Mouse (Mus musculus) forebrain, embryonic 12.5 days (tissue): ENCODE measurements around the gene Slbp. TPM values are rescaled to one million over a fixed set of nuclear protein-coding genes. Genes with fewer than 3 reads are reported as not detected.

Experiments used
- ATAC-seq: fragments of 200-750 bp; cut with Nextera tagmentation; 2 replicates; pipeline ENCODE4 v1.8.0; 2017; ENCODE audit warnings: moderate TSS enrichment; ENCODE audit not compliant: low FRiP score
- H3K27ac ChIP-seq: fragments of 300-500 bp; sonication (generic); 2 replicates; pipeline ENCODE4 v1.5.1; 2016; ENCODE audit warnings: mild to moderate bottlenecking
- H3K27me3 ChIP-seq: fragments of 300-500 bp; sonication (generic); 2 replicates; pipeline ENCODE4 v1.6.1; 2016; ENCODE audit warnings: mild to moderate bottlenecking
- H3K36me3 ChIP-seq: fragments of 300-500 bp; sonication (generic); replicated peaks from 2 replicates; pipeline ENCODE4 v1.6.1; 2016; ENCODE audit warnings: mild to moderate bottlenecking
- H3K4me1 ChIP-seq: fragments of 300-500 bp; sonication (generic); 2 replicates; pipeline ENCODE4 v1.6.1; 2016
- H3K4me2 ChIP-seq: fragments of 300-500 bp; sonication (generic); 2 replicates; pipeline ENCODE4 v1.6.1; 2016; ENCODE audit warnings: mild to moderate bottlenecking, moderate library complexity
- H3K4me3 ChIP-seq: fragments of 300-500 bp; sonication (generic); replicated peaks from 2 replicates; pipeline ENCODE4 v1.5.1; 2016; ENCODE audit warnings: mild to moderate bottlenecking
- H3K9ac ChIP-seq: fragments of 300-500 bp; sonication (generic); 2 replicates; pipeline ENCODE4 v1.6.1; 2016; ENCODE audit warnings: mild to moderate bottlenecking
- H3K9me3 ChIP-seq: fragments of 300-500 bp; sonication (generic); 2 replicates; pipeline ENCODE4 v1.6.1; 2016
- WGBS: fragments of 180-500 bp; shearing (Covaris S2); methylation state at CpG from one replicate; pipeline ENCODE4 v1.1.7; 2016; 5-methylcytosine and 5-hydroxymethylcytosine counted together
- polyA plus RNA-seq: library from polyadenylated mRNA; unstranded; fragments of >200 nt; fragmentation: Nextera tagmentation; extraction: Ambion mirVana; gene quantifications from 2 replicates; pipeline ENCODE4 v1.2.1, GENCODE M21; 2016

The Slbp gene
- polyA plus RNA-seq, 1 experiment from 2014 or later: 268 TPM

DNA sequence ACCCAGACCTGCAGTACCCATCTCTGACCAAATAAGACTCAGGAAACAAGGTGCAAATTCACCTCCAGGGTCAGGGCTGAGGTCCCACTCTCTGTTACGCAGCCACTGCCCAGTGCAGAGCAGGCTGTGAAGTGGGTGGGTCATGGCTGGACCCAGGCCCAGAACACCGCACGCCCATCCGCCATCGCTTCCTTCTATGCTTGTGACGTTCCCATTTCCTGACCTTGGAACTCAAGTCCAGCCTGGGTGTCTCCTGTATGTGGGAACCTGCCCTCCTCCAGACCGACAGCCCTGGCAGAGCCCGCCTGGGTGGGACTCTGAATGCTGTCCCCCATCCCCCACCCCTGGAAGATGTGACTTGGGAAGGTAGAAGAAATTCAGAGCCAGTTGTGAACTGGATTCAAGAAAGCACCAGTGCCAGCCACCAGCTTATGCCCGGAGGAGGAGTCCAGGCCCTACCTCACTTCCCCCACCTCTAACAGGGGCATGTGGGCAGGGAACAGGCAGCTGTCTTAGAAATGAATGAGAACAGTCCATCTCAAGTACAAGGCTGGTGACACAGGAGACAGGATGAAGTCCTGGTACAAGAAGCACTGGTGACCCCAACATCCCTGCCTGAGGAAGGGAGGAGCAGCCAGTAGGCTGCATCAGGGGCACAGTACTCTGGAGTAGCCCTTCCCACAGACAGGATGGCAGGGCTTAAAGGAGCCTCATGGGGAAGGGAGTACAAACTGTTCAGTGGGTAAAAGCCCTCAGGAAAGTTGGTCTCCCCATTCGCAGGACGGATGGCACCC is 37.7 kb upstream of the Slbp start:
- peak overlapping the region; percentile 36; the same call in 1 of the 2 replicates for H3K9ac ChIP-seq
- no peaks in the 10 kb centered on the region for H3K36me3 ChIP-seq
- H3K9me3 ChIP-seq: no peaks in the 10 kb centered on the region
- H3K4me1 ChIP-seq: peaks cover 67% of the 10 kb centered on the region
- H3K4me3 ChIP-seq: 0 out of 2 replicates have a peak overlapping the region, but pooled peaks have one; percentile 11
- peak overlapping the region; percentile 42 for H3K4me2 ChIP-seq
- peak overlapping the region; percentile 93 for H3K27ac ChIP-seq
- peaks cover 87% of the 10 kb centered on the region for H3K27me3 ChIP-seq
- no peak for ATAC-seq
- WGBS: 66% methylated on average over 11 of the region's 11 CpGs

DNA sequence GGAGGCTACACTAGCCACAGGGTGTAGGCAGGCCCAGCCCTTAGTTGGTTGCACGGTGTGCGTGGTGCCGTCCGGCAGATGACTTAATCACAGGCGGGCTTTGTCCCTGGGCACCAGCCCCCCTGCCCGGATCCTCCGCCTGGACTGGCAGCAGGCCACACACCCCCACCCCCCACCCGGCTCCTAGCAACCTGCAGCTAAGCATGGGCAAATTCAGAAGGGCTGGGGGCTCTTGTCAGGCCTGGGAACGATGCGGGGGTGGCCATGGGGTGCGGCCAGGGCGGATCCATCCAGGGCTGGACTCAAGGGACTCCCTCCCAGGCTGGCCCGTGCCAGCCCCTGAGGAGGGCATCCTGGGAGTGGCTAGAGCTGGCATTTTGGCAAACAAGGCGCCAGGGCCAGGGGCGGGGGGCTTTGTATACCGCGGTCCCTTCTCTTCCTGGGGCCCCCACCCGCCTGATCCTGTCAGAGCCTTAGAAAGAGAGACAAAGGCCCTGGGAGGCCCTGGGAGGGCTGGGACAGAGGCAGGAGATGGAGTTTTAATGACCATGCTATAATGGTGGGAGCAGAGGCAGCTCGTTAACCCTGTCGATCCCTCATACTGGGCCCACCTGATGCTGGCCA is 37.0 kb upstream of the Slbp start:
- Histone ChIP-seq H3K4me2 (peak overlapping the region; percentile 42), H3K9me3 (no peaks in the 10 kb centered on the region), H3K36me3 (no peaks in the 10 kb centered on the region), H3K4me3 (peak overlapping the region; percentile 11), H3K4me1 (peaks cover 61% of the 10 kb centered on the region), H3K9ac (peak overlapping the region; percentile 36), H3K27ac (peak overlapping the region; percentile 93), H3K27me3 (peaks cover 83% of the 10 kb centered on the region)
- peak; percentile 90 for ATAC-seq
- 9% methylated on average over 20 of the region's 20 CpGs for WGBS

DNA sequence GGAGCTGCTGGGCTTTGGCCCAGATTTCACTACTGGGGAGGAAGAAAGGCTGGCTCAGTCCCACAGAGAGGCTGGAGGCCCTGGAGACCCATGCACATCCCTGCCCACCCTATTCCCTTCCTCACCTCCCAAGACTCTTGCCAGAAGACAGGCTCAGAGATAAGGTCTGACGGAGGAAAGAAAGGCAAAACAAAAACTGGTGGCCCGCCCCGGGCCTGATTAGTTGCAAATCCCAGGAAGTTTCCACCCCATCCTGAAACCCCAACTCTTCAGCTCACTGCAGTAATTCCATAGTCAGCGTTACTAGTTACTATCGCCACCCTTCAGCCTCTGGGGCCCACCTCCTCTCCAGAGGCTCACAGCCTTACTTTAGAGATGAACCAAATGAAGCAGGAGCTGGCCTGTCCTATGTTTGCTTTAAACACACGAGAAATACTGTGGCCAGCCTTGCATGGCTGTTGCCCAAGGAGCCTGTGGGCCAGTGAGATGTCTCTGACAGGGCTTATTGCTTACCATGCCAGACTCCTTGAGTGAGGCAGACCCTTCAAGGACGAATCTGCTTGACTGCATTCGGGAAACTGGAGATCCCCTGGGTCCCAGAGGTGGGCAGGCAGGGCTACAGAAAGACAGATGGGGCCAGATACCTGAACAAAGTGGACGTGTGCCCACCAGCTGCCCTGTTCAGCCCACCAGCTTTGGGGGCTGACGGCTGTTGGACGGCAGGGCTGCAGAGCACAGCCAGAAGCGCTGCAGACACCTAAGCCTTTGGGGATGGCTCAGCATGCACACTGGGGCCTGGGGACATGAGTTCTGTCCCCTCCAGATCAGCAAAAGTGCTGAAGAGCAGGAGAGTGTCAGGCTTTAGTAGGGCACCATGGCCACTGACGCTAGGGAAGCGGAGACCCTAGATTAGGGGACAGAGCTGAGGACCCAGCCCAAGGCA is 36.2 kb upstream of the Slbp start:
- WGBS: 44% methylated on average over 14 of the region's 14 CpGs
- H3K4me1 ChIP-seq: peaks cover 62% of the 10 kb centered on the region
- no peaks in the 10 kb centered on the region for H3K36me3 ChIP-seq
- H3K27ac ChIP-seq: peak overlapping the region; percentile 93
- no peak for ATAC-seq
- H3K27me3 ChIP-seq: peaks cover 75% of the 10 kb centered on the region
- H3K4me3 ChIP-seq: no peak overlapping the region
- H3K4me2 ChIP-seq: peak overlapping the region; percentile 42
- no peaks in the 10 kb centered on the region for H3K9me3 ChIP-seq
- peak overlapping the region; percentile 45 for H3K9ac ChIP-seq

DNA sequence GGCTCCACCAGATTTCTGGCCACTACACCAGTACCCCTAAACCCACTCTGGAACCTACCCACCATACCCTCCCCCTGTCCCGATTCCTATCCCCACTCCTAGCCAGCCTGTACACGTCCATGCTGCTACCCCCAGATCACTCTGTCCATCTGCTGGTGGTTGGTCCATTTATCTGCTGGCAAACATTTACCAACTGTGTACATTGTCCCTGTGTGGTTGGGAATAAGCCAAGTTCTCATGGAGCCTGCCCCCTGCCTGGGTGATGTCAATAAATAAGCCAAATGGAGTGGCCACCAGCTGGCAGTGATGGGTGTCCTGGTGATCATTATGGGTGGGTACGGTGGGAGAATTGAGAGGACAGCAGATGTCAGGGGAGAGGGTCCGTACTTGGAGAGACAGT is 34.8 kb upstream of the Slbp start:
- Histone ChIP-seq H3K4me3 (no peak overlapping the region), H3K9ac (no peak overlapping the region), H3K4me1 (peaks cover 50% of the 10 kb centered on the region), H3K27ac (no peak overlapping the region), H3K9me3 (no peaks in the 10 kb centered on the region), H3K36me3 (no peaks in the 10 kb centered on the region), H3K27me3 (peaks cover 63% of the 10 kb centered on the region), H3K4me2 (no peak overlapping the region)
- WGBS: 88% methylated on average over 4 of the region's 4 CpGs
- ATAC-seq: no peak

DNA sequence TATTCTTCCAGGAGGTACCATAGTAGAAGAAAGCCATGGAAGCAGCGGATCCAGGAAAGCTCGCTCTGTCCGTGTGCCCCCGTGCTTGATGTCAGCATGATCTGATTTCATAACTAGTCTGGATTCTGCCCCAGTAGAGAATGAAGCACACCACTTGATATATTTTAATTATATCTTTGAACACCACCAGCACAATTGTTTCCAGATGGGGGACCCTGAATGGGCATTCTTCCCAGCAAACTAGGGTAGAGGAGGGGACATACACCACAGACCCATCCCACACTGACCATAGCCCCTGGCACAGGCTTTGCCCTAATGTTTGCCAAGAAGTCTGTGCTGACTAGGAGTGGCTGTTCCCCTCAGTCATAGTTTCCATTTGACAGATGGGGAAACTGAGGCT is 32.6 kb upstream of the Slbp start:
- WGBS: 87% methylated on average over 4 of the region's 4 CpGs

DNA sequence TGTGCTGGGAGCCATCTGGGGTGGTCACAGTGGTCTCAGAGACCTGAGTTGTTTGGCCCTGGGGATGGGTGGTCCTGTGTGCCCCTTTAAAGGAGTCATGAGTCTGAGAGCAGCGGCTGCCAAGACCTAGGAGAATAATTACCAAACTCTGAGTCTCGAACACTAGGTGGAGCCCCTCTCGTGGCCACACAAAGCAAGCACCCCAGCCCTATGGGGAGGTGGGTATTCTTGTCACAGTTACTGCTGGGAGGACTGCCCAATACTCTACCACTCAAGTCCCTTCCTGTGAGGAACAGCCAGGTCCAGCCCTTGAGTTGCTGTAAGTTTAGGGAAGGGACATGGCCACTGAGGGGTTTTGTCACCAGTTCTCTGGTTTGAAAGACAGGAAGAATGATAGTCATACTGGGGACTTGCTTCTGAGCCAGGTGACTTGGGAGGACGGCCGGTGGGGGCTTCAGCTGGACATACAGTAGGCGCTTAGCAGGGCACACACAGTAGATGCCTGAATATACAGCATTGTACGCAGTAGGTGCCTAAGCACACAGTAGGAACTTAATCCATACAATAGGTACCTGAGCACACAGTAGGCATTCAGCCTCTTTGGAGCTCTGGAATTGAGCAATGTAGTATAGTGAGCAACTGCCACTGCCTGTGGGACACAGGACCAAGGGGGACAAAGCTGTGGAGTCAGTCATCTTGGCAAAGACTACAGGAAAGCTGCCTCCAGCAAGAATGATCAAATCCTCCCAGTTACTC is 31.7 kb upstream of the Slbp start:
- Histone ChIP-seq H3K4me1 (peaks cover 24% of the 10 kb centered on the region), H3K9me3 (no peaks in the 10 kb centered on the region), H3K36me3 (no peaks in the 10 kb centered on the region), H3K27me3 (peaks cover 40% of the 10 kb centered on the region), H3K4me2 (no peak overlapping the region), H3K4me3 (no peak overlapping the region), H3K27ac (no peak overlapping the region), H3K9ac (no peak overlapping the region)
- WGBS: 46% methylated on average over 7 of the region's 7 CpGs
- peak; percentile 62 for ATAC-seq

More for the DNA sequence above, 32.6 kb upstream of the Slbp start:
- H3K9ac ChIP-seq: no peak overlapping the region
- H3K4me3 ChIP-seq: no peak overlapping the region
- peaks cover 43% of the 10 kb centered on the region for H3K27me3 ChIP-seq
- no peak for ATAC-seq
- no peak overlapping the region for H3K4me2 ChIP-seq
- peaks cover 33% of the 10 kb centered on the region for H3K4me1 ChIP-seq
- H3K9me3 ChIP-seq: no peaks in the 10 kb centered on the region
- no peak overlapping the region for H3K27ac ChIP-seq
- no peaks in the 10 kb centered on the region for H3K36me3 ChIP-seq

DNA sequence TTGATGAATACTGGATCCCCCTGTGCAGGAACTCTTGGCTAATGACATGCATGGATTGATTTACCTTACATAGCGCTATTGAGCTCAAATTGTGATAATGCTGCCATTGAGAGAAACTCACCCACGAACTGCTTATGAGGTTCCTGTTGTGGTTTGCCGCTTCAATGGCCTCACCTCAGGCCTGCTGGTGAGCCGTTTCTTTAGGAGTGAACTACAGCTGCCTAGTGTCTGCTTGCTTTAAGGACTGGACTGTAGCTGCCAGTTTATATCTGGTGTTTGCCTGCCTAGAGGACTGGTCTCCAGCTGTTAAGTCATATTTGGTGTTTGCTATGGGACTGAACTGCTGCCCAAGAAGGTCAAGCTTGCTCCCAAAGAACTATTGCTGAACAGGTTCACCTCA is 30.6 kb upstream of the Slbp start:
- Histone ChIP-seq H3K36me3 (no peaks in the 10 kb centered on the region), H3K9me3 (no peaks in the 10 kb centered on the region), H3K27me3 (peaks cover 34% of the 10 kb centered on the region), H3K4me1 (peaks cover 13% of the 10 kb centered on the region; the same call in 1 of the 2 replicates), H3K27ac (no peak overlapping the region), H3K4me3 (no peak overlapping the region), H3K9ac (no peak overlapping the region), H3K4me2 (no peak overlapping the region)
- WGBS: 76% methylated on average over 4 of the region's 4 CpGs
- ATAC-seq: no peak

DNA sequence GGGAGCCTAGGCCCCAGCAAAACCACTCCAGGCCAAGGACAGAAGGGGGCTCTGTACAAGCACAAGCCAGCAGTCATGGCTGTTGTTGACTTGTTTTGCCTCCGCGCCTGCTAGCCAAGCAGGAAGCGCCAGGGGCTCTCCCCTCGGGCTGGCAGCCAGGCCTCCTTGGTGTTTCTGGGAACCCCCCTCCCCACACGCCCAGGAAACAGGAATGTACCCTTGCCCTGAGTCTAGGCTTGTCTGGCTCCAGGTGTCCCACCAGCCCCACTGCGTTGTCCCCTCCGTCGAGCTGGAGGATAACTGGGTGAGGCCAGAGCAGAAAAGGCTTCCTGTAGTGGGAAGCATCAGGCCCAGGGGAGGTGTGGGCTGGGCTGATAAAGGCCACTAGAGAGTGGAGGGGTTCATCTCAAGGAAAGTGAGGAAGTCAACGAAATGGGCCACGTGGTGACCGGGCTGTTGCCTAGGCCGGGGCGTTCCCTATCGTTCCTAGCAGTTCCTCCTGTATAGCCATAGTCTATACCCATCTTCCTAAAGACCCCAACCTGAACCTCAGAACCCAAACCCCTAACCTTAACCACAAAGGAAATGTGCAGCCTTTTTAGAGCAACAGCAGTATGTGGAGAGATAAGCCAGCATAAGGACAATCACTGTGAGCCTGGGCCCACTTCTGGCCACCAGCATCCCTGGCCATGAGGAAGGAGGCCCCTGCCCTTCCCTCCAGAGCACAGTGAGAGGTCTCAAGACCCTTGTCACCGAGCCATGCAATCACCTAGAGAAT is 29.4 kb upstream of the Slbp start:
- Histone ChIP-seq H3K4me2 (no peak overlapping the region), H3K4me3 (no peak overlapping the region), H3K36me3 (no peaks in the 10 kb centered on the region), H3K9ac (no peak overlapping the region), H3K9me3 (no peaks in the 10 kb centered on the region), H3K27ac (no peak overlapping the region), H3K27me3 (peaks cover 23% of the 10 kb centered on the region), H3K4me1 (peaks cover 9% of the 10 kb centered on the region; the same call in 1 of the 2 replicates)
- no peak for ATAC-seq
- 84% methylated on average over 15 of the region's 15 CpGs for WGBS

DNA sequence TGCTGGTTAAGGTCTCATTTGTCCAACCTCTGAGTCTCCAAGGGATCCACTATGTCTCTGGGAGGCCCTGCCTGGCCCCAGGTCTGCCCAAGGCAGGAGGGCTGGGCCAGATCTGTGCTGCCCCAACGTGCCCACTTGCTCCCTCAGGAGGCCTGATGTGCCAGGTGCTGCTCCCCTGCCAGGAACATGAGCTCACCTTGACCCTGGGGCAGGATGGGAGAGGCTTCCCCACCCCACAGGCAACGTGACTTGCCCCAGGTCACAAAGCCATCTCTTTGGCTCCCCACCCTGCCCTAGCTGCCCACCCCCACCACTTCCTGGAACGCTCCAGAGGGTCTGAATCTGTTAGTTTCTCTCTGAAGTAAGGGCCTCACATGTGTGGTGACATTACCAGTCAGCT is 28.7 kb upstream of the Slbp start:
- Histone ChIP-seq H3K9ac (no peak overlapping the region), H3K4me2 (no peak overlapping the region), H3K27me3 (peaks cover 15% of the 10 kb centered on the region), H3K4me1 (peaks cover 9% of the 10 kb centered on the region; the same call in 1 of the 2 replicates), H3K27ac (no peak overlapping the region), H3K36me3 (no peaks in the 10 kb centered on the region), H3K9me3 (no peaks in the 10 kb centered on the region), H3K4me3 (no peak overlapping the region)
- no peak for ATAC-seq
- WGBS: 75% methylated on average over 3 of the region's 3 CpGs

DNA sequence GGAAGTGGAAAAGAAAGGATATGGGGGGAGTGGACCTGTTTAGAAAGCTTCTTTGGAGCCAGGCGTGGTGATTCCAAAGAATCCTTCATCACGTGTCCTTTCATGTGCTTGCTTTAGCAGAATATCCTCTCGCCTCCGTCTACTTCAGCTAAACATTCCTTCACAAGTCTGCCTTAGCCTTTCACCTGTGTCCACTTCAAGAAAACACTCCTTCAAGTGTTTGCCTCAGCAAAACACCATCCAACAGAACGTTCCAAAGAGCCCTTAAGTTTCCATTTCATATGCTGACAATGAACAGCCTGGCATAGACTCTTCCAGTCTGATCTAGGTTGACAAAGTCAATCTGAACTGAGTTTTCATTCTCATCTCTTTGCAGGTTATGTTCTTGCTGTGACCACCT is 25.9 kb upstream of the Slbp start:
- H3K9ac ChIP-seq: no peak overlapping the region
- no peak overlapping the region for H3K27ac ChIP-seq
- no peaks in the 10 kb centered on the region for H3K9me3 ChIP-seq
- peaks cover 9% of the 10 kb centered on the region for H3K4me1 ChIP-seq
- WGBS: 85% methylated on average over 5 of the region's 5 CpGs
- peaks cover 1% of the 10 kb centered on the region; the same call in 1 of the 2 replicates for H3K36me3 ChIP-seq
- H3K4me2 ChIP-seq: no peak overlapping the region
- H3K27me3 ChIP-seq: peaks cover 4% of the 10 kb centered on the region; the same call in 1 of the 2 replicates
- ATAC-seq: no peak
- no peak overlapping the region for H3K4me3 ChIP-seq

DNA sequence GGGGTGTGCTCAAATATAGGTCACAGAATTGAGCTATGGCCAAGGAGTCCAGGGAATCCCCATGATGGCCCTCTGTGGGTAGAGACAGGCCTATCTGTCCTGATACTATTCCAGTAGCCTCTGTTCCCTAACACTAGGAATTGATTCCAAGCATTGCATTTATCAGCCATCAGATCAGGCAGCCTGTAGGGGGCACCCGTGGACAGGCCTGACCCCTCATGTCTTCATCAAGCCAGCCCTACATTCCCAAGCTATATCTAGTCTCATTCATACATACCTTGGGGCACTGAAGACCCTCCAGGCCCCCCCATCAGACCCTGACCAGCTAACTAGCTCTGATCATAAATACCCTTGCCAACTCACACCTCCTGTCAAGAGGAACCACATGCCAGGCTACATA is 23.6 kb upstream of the Slbp start:
- peaks cover 22% of the 10 kb centered on the region for H3K36me3 ChIP-seq
- no peak overlapping the region for H3K9ac ChIP-seq
- no peaks in the 10 kb centered on the region for H3K9me3 ChIP-seq
- peaks cover 4% of the 10 kb centered on the region; the same call in 1 of the 2 replicates for H3K27me3 ChIP-seq
- peaks cover 9% of the 10 kb centered on the region for H3K4me1 ChIP-seq
- WGBS: 0% methylated on average over 1 of the region's 1 CpGs
- no peak overlapping the region for H3K27ac ChIP-seq
- H3K4me2 ChIP-seq: no peak overlapping the region
- peak; percentile 49; the same call in 1 of the 2 replicates for ATAC-seq
- no peak overlapping the region for H3K4me3 ChIP-seq
